Comparison of ENCODE assay signal across 8 mouse cellular contexts in the genomic region with DNA sequence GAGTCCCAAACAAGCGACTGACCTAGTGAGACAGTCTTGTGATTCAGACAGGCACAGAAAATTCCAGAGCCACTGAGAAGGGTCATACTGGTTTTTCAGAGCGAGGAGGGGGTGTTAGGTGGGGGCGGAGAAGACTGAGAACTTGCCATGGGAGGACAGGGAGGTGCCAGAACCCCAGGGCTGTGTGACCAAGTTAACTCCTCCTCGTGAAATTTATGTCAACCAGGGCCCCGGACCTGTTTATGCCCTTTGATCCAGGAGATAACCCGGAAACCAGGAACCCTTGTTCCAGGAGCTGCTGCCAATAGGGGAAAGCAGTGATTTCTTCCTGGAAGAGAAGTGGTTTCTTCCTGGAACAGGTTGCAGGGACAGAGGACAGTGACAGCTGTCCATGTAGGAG.
A peak's percentile ranks its signal among the peaks of the same experiment; 100 is the strongest.
DNase-seq lines count a peak whose midpoint lies in the region; ATAC-seq and TF ChIP-seq lines count a peak whose summit lies in the region.

No protein-coding gene starts in this region.

- no peak for ATAC-seq in hindbrain, embryonic 14.5 days (ENCODE audit: low FRiP score)
- peak; percentile 27; the same call in 1 of the 2 replicates for ATAC-seq in liver, embryonic 13.5 days (ENCODE audit: low read depth)
- no peak for ATAC-seq in stomach, embryonic 16.5 days (ENCODE audit: insufficient read depth, low FRiP score)
- no peak for ATAC-seq in erythroid progenitor cell, adult 5-6 weeks (replicated peaks; ENCODE audit: low FRiP score, poor library complexity, severe bottlenecking)
- ATAC-seq in granulocyte monocyte progenitor cell, adult 5-6 weeks (replicated peaks; ENCODE audit: poor library complexity, severe bottlenecking) = no peak

- H3K9ac ChIP-seq in hindbrain, embryonic 14.5 days = peak overlapping the region; percentile 79
- H3K9ac ChIP-seq in liver, embryonic 13.5 days = no peak overlapping the region
- peak overlapping the region; percentile 72 for H3K9ac ChIP-seq in stomach, embryonic 16.5 days (ENCODE audit: low read length)

- no peaks in the 10 kb centered on the region for H3K36me3 ChIP-seq in testis, adult 2 months (ENCODE audit: control insufficient read depth, insufficient read depth, low read length)
- no peaks in the 10 kb centered on the region for H3K36me3 ChIP-seq in hindbrain, embryonic 14.5 days (replicated peaks; ENCODE audit: control insufficient read depth, insufficient read depth)
- H3K36me3 ChIP-seq in liver, embryonic 13.5 days = no peaks in the 10 kb centered on the region
- H3K36me3 ChIP-seq in stomach, embryonic 16.5 days (ENCODE audit: control insufficient read depth, insufficient read depth, low read length) = no peaks in the 10 kb centered on the region

- no peaks in the 10 kb centered on the region for H3K9me3 ChIP-seq in hindbrain, embryonic 14.5 days (ENCODE audit: control insufficient read depth, low read length)
- H3K9me3 ChIP-seq in liver, embryonic 13.5 days (replicated peaks) = no peaks in the 10 kb centered on the region
- no peaks in the 10 kb centered on the region for H3K9me3 ChIP-seq in stomach, embryonic 16.5 days (replicated peaks; ENCODE audit: control insufficient read depth, low read length)

- 48% methylated on average over 6 of the region's 6 CpGs for WGBS in hindbrain, embryonic 14.5 days
- WGBS in liver, embryonic 13.5 days (ENCODE audit: insufficient replicate concordance) = 19% methylated on average over 6 of the region's 6 CpGs
- 20% methylated on average over 6 of the region's 6 CpGs for WGBS in stomach, embryonic 16.5 days

- TF ChIP-seq POLR2A in testis, adult 2 months (IDR thresholded peaks at IDR 0.05; ENCODE audit: control insufficient read depth, low read depth, low read length) = no peak

- H3K27ac ChIP-seq in testis, adult 2 months (ENCODE audit: control insufficient read depth, insufficient read depth, low read depth, low read length) = peak overlapping the region; percentile 2; the same call in 1 of the 2 replicates
- H3K27ac ChIP-seq in hindbrain, embryonic 14.5 days = peak overlapping the region; percentile 88
- H3K27ac ChIP-seq in liver, embryonic 13.5 days = peak overlapping the region; percentile 64; the same call in 1 of the 2 replicates
- H3K27ac ChIP-seq in stomach, embryonic 16.5 days (ENCODE audit: low read length) = peak overlapping the region; percentile 50; the same call in 1 of the 2 replicates

- H3K4me1 ChIP-seq in testis, adult 2 months (ENCODE audit: control insufficient read depth, insufficient read depth, low read length) = peaks cover 18% of the 10 kb centered on the region
- peaks cover 13% of the 10 kb centered on the region for H3K4me1 ChIP-seq in hindbrain, embryonic 14.5 days (replicated peaks; ENCODE audit: control insufficient read depth, insufficient read depth, low read length)
- H3K4me1 ChIP-seq in liver, embryonic 13.5 days (replicated peaks) = 0 out of 2 replicates have a peak, but pooled peaks cover 3% of the 10 kb centered on the region
- peaks cover 14% of the 10 kb centered on the region for H3K4me1 ChIP-seq in stomach, embryonic 16.5 days (ENCODE audit: control insufficient read depth, insufficient read depth, low read length)

- H3K4me3 ChIP-seq in testis, adult 2 months (ENCODE audit: control insufficient read depth, low read depth, low read length) = no peak overlapping the region
- H3K4me3 ChIP-seq in hindbrain, embryonic 14.5 days (replicated peaks; ENCODE audit: low read length) = peak overlapping the region; percentile 51
- H3K4me3 ChIP-seq in liver, embryonic 13.5 days (replicated peaks) = no peak overlapping the region
- peak overlapping the region; percentile 52 for H3K4me3 ChIP-seq in stomach, embryonic 16.5 days (replicated peaks; ENCODE audit: low read length)

- H3K27me3 ChIP-seq in testis, adult 2 months (ENCODE audit: control insufficient read depth, insufficient read depth, low read length) = no peaks in the 10 kb centered on the region
- no peaks in the 10 kb centered on the region for H3K27me3 ChIP-seq in hindbrain, embryonic 14.5 days (ENCODE audit: control insufficient read depth, insufficient read depth, low read length)
- peaks cover 19% of the 10 kb centered on the region for H3K27me3 ChIP-seq in liver, embryonic 13.5 days
- no peaks in the 10 kb centered on the region for H3K27me3 ChIP-seq in stomach, embryonic 16.5 days (ENCODE audit: control insufficient read depth, insufficient read depth, low read length)

- no peak for TF ChIP-seq CTCF in testis, adult 2 months (IDR thresholded peaks at IDR 0.05; ENCODE audit: control insufficient read depth, insufficient read depth, insufficient replicate concordance, low read depth, low read length)

- no peak for DNase-seq in testis, postnatal 10 days (ENCODE audit: low spot score)
- DNase-seq in hindbrain, embryonic 14.5 days (ENCODE audit: low spot score) = no peak
- DNase-seq in liver, embryonic 13.5 days = no peak
- no peak for DNase-seq in MN1 (ENCODE audit: low spot score)

- peak overlapping the region; percentile 95 for H3K4me2 ChIP-seq in hindbrain, embryonic 14.5 days (replicated peaks)
- H3K4me2 ChIP-seq in liver, embryonic 13.5 days = peak overlapping the region; percentile 54
- H3K4me2 ChIP-seq in stomach, embryonic 16.5 days (ENCODE audit: low read depth, low read length) = peak overlapping the region; percentile 92

Comparison
In these comparisons a context has a peak if more than half of its experiments do, and no peak if none do; other contexts are left out.
1. H3K27ac ChIP-seq: peak in every context shown above with its lines; median percentile 88 in hindbrain, embryonic 14.5 days; 64 in liver, embryonic 13.5 days; 50 in stomach, embryonic 16.5 days; 2 in testis, adult 2 months.
2. H3K4me3 ChIP-seq: peak in hindbrain, embryonic 14.5 days (single experiment) and stomach, embryonic 16.5 days (single experiment); none in testis, adult 2 months (single experiment) and liver, embryonic 13.5 days (single experiment).
3. Peak in every context shown above with its lines, with median percentiles within 50 percentile points of each other: H3K4me2 ChIP-seq.